Mouse (Mus musculus): ENCODE measurements around the gene Grb14. TPM values are rescaled to one million over a fixed set of nuclear protein-coding genes. Genes with fewer than 3 reads are reported as not detected.

The Grb14 gene
- polyA plus RNA-seq, 1 experiment from 2014 or later, result 11.6 TPM

DNA sequence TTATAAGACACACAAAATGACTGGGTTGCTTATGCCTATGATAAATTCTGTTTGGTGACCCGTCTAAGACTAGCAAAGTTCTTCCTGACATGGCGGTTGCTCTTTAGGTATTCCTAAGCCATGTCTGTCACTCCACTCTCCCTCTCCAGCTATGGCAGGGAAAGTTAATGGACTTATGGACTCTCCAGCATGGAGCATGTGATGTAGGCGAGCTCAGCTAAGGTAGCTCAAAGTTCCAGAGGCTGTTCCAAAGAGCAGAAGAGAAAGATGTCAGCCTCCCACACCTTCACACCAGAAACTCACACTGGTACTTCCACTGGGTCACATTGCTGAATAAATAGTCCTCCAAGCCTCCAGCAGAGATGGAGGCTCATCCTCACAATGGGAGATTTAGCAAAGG, 22.2 kb downstream of the Grb14 start:
- Histone ChIP-seq H3K9me3 (ENCODE audit: control insufficient read depth, low read length) (no peaks in the 10 kb centered on the region), H3K4me2 (ENCODE audit: low read depth, low read length) (no peak overlapping the region), H3K27ac (replicated peaks; ENCODE audit: low read depth, low read length) (no peak overlapping the region), H3K4me3 (ENCODE audit: low read depth, low read length) (no peak overlapping the region), H3K4me1 (ENCODE audit: control insufficient read depth, insufficient read depth, low read length) (no peaks in the 10 kb centered on the region), H3K27me3 (replicated peaks; ENCODE audit: control insufficient read depth, insufficient read depth, low read length) (no peaks in the 10 kb centered on the region), H3K9ac (ENCODE audit: low read depth, low read length) (no peak overlapping the region), H3K36me3 (ENCODE audit: control insufficient read depth, insufficient read depth, low read length) (no peaks in the 10 kb centered on the region)
- 85% methylated on average over 3 of the region's 3 CpGs for WGBS
- DNase-seq (ENCODE audit: low spot score), result no peak
- ATAC-seq (ENCODE audit: low read depth), result no peak

DNA sequence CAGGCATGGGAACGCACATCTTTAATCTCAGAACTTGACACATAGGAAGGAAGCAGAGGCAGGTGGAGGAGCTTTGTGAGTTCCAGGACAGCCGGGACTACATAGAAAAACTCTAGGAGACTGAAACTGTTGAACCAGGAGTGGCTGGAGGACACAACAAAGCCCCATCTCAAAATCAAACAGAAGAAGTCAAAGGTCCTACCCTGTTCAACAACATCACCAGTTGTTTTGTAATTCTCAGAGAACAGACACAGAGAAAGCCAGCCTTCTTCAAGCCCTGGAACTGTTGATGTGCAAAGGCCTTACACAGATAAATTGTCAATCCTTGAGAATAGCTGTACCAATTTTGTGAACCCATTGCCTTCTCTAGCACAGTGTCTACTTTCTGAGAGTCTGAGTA, 29.7 kb downstream of the Grb14 start:
- H3K9me3 ChIP-seq (ENCODE audit: control insufficient read depth, low read length), result no peaks in the 10 kb centered on the region
- ATAC-seq (ENCODE audit: low read depth) (no peak), DNase-seq (ENCODE audit: low spot score) (no peak)
- H3K27me3 ChIP-seq (replicated peaks; ENCODE audit: control insufficient read depth, insufficient read depth, low read length), result no peaks in the 10 kb centered on the region
- WGBS, result 90% methylated on average over 2 of the region's 2 CpGs
- no peak overlapping the region for H3K4me2 ChIP-seq (ENCODE audit: low read depth, low read length)
- H3K9ac ChIP-seq (ENCODE audit: low read depth, low read length), result no peak overlapping the region
- no peaks in the 10 kb centered on the region for H3K4me1 ChIP-seq (ENCODE audit: control insufficient read depth, insufficient read depth, low read length)
- no peak overlapping the region for H3K4me3 ChIP-seq (ENCODE audit: low read depth, low read length)
- H3K36me3 ChIP-seq (ENCODE audit: control insufficient read depth, insufficient read depth, low read length), result no peaks in the 10 kb centered on the region
- no peak overlapping the region for H3K27ac ChIP-seq (replicated peaks; ENCODE audit: low read depth, low read length)

DNA sequence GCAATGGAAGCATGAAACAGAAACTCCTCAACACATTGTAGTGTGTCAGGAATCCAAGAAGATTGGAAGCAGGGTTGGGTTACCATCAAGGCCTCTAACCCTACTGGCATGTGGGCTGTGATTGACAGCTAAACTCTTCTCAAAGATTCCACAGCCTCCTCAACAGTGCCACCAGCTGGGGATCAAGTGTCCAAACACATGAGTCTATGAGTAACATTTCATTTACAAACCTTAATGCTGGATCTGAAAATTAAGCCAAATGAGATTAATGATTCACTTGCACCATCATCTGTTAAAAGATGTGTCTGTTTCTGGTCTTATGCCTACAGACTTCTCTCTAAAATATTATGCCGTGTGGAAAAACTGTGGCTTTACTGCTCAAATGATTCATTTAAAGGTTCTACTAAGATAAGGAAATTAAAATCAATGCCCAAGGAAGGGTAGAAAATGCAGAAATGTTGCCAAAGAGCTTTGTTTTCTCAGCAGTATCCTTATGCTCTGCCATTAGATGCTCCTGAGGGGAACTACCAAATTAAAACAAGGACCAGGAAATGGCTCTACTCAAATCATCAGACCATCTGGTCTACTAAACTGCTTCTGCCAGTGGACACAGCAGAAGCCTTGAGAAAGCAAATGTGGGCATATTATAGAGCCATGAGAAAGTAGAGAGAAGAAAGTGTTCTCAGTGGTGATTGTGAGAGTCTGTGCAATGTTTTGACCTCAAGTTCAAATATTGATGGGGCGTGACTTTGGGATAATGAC, 35.2 kb downstream of the Grb14 start:
- Histone ChIP-seq H3K4me1 (ENCODE audit: control insufficient read depth, insufficient read depth, low read length) (no peaks in the 10 kb centered on the region), H3K4me3 (ENCODE audit: low read depth, low read length) (no peak overlapping the region), H3K27me3 (replicated peaks; ENCODE audit: control insufficient read depth, insufficient read depth, low read length) (no peaks in the 10 kb centered on the region), H3K36me3 (ENCODE audit: control insufficient read depth, insufficient read depth, low read length) (no peaks in the 10 kb centered on the region), H3K9me3 (ENCODE audit: control insufficient read depth, low read length) (no peaks in the 10 kb centered on the region), H3K4me2 (ENCODE audit: low read depth, low read length) (no peak overlapping the region), H3K9ac (ENCODE audit: low read depth, low read length) (no peak overlapping the region), H3K27ac (replicated peaks; ENCODE audit: low read depth, low read length) (no peak overlapping the region)
- DNase-seq (ENCODE audit: low spot score) (no peak), ATAC-seq (ENCODE audit: low read depth) (no peak)
- WGBS, result 94% methylated on average over 2 of the region's 2 CpGs

DNA sequence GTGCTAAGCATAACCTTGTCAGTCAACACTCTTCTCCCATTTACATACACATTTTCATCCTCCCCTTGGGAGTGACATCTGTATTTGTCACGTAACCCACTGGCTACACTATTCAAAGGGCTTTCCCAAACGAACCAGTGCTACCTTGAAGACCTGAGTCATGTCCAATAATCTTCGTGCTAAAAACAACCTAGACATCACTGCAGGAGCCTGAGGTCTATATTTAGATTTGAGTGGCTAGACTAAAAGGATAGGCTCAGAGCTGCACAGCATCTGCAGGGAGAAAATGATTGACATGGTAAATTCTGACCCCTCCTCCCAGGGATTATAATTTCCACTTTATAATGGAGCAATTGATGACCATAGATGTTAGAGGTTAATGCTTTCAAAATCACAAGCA, 37.0 kb downstream of the Grb14 start:
- no peak for DNase-seq (ENCODE audit: low spot score)
- no peak overlapping the region for H3K27ac ChIP-seq (replicated peaks; ENCODE audit: low read depth, low read length)
- H3K36me3 ChIP-seq (ENCODE audit: control insufficient read depth, insufficient read depth, low read length), result no peaks in the 10 kb centered on the region
- H3K4me2 ChIP-seq (ENCODE audit: low read depth, low read length), result no peak overlapping the region
- H3K4me3 ChIP-seq (ENCODE audit: low read depth, low read length), result no peak overlapping the region
- H3K9ac ChIP-seq (ENCODE audit: low read depth, low read length), result no peak overlapping the region
- no peaks in the 10 kb centered on the region for H3K4me1 ChIP-seq (ENCODE audit: control insufficient read depth, insufficient read depth, low read length)
- no peaks in the 10 kb centered on the region for H3K9me3 ChIP-seq (ENCODE audit: control insufficient read depth, low read length)
- no peaks in the 10 kb centered on the region for H3K27me3 ChIP-seq (replicated peaks; ENCODE audit: control insufficient read depth, insufficient read depth, low read length)
- ATAC-seq (ENCODE audit: low read depth), result no peak
- 65% methylated on average over 3 of the region's 3 CpGs for WGBS

DNA sequence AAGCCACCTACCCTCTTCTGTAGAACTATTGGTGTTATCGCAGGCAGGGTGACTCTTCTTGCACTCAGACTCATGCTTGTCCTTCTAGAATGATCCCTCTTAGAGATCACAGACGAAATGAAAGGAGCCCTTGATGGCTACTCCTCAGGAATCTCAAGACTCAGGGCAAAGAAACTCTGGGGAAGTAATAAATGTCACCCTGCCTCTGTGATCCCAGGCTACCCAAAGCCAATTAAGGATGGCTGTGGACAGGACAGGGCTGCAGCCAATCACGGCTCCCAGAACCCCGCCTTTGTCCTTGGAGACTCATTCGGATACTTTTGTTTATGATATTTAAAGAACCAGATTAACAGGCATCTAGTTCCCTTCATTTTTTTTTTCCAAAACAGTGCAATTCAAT, 49.2 kb downstream of the Grb14 start:
- Histone ChIP-seq H3K36me3 (ENCODE audit: control insufficient read depth, insufficient read depth, low read length) (no peaks in the 10 kb centered on the region), H3K9me3 (ENCODE audit: control insufficient read depth, low read length) (no peaks in the 10 kb centered on the region), H3K27me3 (replicated peaks; ENCODE audit: control insufficient read depth, insufficient read depth, low read length) (no peaks in the 10 kb centered on the region), H3K4me3 (ENCODE audit: low read depth, low read length) (no peak overlapping the region), H3K9ac (ENCODE audit: low read depth, low read length) (no peak overlapping the region), H3K27ac (replicated peaks; ENCODE audit: low read depth, low read length) (no peak overlapping the region), H3K4me2 (ENCODE audit: low read depth, low read length) (no peak overlapping the region), H3K4me1 (ENCODE audit: control insufficient read depth, insufficient read depth, low read length) (0 out of 2 replicates have a peak, but pooled peaks cover 3% of the 10 kb centered on the region)
- ATAC-seq (ENCODE audit: low read depth), result no peak
- no peak for DNase-seq (ENCODE audit: low spot score)
- 58% methylated on average over 5 of the region's 5 CpGs for WGBS

DNA sequence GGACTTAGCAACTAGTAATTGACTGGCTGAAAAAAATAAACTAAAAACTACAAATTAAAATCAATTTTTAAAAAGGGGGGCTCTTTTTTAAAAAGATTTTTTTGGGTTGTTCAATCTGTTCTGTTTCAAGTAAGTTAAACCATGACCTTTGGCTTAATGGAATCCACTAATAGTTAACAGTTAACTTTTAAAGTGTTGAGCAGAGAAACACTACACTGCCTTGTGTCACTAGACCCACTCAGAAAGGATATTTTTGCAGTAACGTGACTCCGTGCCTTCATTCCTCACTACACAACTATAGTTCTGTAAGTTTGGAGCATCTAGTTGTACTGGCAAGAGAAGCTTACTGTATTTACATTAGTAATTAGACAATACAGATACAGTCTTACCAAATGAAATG, 50.2 kb downstream of the Grb14 start:
- Histone ChIP-seq H3K27me3 (replicated peaks; ENCODE audit: control insufficient read depth, insufficient read depth, low read length) (no peaks in the 10 kb centered on the region), H3K27ac (replicated peaks; ENCODE audit: low read depth, low read length) (no peak overlapping the region), H3K4me2 (ENCODE audit: low read depth, low read length) (no peak overlapping the region), H3K4me3 (ENCODE audit: low read depth, low read length) (no peak overlapping the region), H3K36me3 (ENCODE audit: control insufficient read depth, insufficient read depth, low read length) (no peaks in the 10 kb centered on the region), H3K9me3 (ENCODE audit: control insufficient read depth, low read length) (no peaks in the 10 kb centered on the region), H3K9ac (ENCODE audit: low read depth, low read length) (no peak overlapping the region), H3K4me1 (ENCODE audit: control insufficient read depth, insufficient read depth, low read length) (0 out of 2 replicates have a peak, but pooled peaks cover 3% of the 10 kb centered on the region)
- ATAC-seq (ENCODE audit: low read depth) (no peak), DNase-seq (ENCODE audit: low spot score) (no peak)
- WGBS, result 39% methylated on average over 2 of the region's 2 CpGs

DNA sequence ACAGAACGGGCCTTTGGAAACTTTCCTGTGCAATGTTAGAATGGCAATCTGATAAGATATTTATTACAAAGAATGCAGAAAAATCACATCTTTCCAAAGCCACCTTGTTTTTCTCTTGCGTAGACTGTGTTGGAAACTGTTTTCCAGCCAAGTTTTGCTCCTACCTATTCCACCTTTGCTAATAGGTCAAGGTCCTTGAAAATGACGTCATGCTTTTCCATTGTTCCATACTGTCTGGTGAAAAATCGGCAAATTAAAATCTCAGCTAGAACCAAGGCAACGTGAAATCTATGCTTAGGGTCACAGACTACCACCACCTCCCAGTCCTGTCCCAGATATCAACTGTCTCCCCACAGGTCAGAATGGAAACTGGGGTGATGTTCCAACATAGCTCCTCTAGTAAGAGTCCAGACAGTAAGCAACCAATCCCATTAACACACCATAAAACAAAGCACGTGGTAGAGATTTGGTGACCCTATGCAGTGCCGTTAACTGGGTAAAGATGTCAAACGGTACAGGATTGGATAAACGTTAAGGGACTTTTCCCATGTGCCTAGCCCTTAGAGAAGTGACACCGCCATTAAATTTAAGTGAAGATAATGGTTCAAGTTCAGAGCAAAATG, 50.9 kb downstream of the Grb14 start:
- H3K9me3 ChIP-seq (ENCODE audit: control insufficient read depth, low read length), result no peaks in the 10 kb centered on the region
- no peak overlapping the region for H3K9ac ChIP-seq (ENCODE audit: low read depth, low read length)
- H3K36me3 ChIP-seq (ENCODE audit: control insufficient read depth, insufficient read depth, low read length), result no peaks in the 10 kb centered on the region
- H3K4me2 ChIP-seq (ENCODE audit: low read depth, low read length), result no peak overlapping the region
- H3K27ac ChIP-seq (replicated peaks; ENCODE audit: low read depth, low read length), result no peak overlapping the region
- 0 out of 2 replicates have a peak, but pooled peaks cover 3% of the 10 kb centered on the region for H3K4me1 ChIP-seq (ENCODE audit: control insufficient read depth, insufficient read depth, low read length)
- 71% methylated on average over 10 of the region's 10 CpGs for WGBS
- DNase-seq (ENCODE audit: low spot score) (no peak), ATAC-seq (ENCODE audit: low read depth) (no peak)
- no peak overlapping the region for H3K4me3 ChIP-seq (ENCODE audit: low read depth, low read length)
- no peaks in the 10 kb centered on the region for H3K27me3 ChIP-seq (replicated peaks; ENCODE audit: control insufficient read depth, insufficient read depth, low read length)

DNA sequence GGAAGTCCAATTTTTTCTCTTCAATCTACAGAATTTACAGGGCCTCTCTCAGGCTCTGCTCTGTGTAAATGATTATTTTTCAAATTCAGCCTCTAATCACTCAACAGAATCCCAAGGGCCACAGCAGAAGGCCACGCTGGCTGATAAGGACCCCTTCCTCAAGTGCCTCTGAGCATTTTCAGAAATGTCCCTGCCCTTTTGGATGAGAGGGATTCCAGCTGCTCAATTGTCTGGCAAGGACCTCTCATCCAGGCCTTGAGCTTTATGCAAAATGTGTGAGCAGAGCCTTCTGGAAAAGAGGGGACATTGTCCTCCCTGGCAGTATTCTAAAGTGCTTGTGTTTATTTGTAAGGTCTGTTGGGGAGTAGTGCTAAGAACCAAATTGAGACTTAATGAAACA, 51.7 kb downstream of the Grb14 start:
- DNase-seq (ENCODE audit: low spot score), result no peak
- WGBS, result 50% methylated on average over 1 of the region's 1 CpGs
- H3K4me3 ChIP-seq (ENCODE audit: low read depth, low read length), result no peak overlapping the region
- H3K4me2 ChIP-seq (ENCODE audit: low read depth, low read length), result no peak overlapping the region
- no peak overlapping the region for H3K27ac ChIP-seq (replicated peaks; ENCODE audit: low read depth, low read length)
- H3K36me3 ChIP-seq (ENCODE audit: control insufficient read depth, insufficient read depth, low read length), result no peaks in the 10 kb centered on the region
- H3K9me3 ChIP-seq (ENCODE audit: control insufficient read depth, low read length), result no peaks in the 10 kb centered on the region
- H3K9ac ChIP-seq (ENCODE audit: low read depth, low read length), result no peak overlapping the region
- H3K4me1 ChIP-seq (ENCODE audit: control insufficient read depth, insufficient read depth, low read length), result 0 out of 2 replicates have a peak, but pooled peaks cover 3% of the 10 kb centered on the region
- ATAC-seq (ENCODE audit: low read depth), result no peak
- H3K27me3 ChIP-seq (replicated peaks; ENCODE audit: control insufficient read depth, insufficient read depth, low read length), result no peaks in the 10 kb centered on the region

DNA sequence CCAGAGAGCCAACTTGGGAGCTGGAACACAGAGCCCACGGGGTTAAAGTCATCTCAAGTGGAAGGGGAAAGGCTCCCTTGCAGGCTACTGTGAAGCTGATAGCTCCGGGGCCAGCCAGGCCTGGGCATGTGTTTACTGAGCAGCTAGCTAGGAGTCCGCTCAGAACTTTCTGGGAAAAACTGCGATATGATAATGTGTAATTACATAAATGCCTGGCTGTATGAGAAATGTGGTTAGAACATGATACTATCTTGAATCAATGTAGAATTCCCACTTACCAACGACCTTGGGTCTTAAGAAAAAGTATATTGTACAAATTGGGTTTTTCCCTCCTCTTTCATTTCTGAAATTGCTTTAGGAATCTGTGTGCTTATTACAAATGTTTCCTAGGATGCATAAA, 53.0 kb downstream of the Grb14 start:
- Histone ChIP-seq H3K9ac (ENCODE audit: low read depth, low read length) (no peak overlapping the region), H3K9me3 (ENCODE audit: control insufficient read depth, low read length) (no peaks in the 10 kb centered on the region), H3K27ac (replicated peaks; ENCODE audit: low read depth, low read length) (no peak overlapping the region), H3K27me3 (replicated peaks; ENCODE audit: control insufficient read depth, insufficient read depth, low read length) (no peaks in the 10 kb centered on the region), H3K4me3 (ENCODE audit: low read depth, low read length) (no peak overlapping the region), H3K4me2 (ENCODE audit: low read depth, low read length) (no peak overlapping the region), H3K36me3 (ENCODE audit: control insufficient read depth, insufficient read depth, low read length) (no peaks in the 10 kb centered on the region), H3K4me1 (ENCODE audit: control insufficient read depth, insufficient read depth, low read length) (0 out of 2 replicates have a peak, but pooled peaks cover 8% of the 10 kb centered on the region)
- DNase-seq (ENCODE audit: low spot score) (peak; percentile 22), ATAC-seq (ENCODE audit: low read depth) (peak; percentile 44; the same call in 1 of the 2 replicates)
- 45% methylated on average over 5 of the region's 5 CpGs for whole genome bisulfite sequencing

Measured in embryonic facial prominence, embryonic 14.5 days (tissue).